Mouse (Mus musculus) limb, embryonic 14.5 days (tissue): ENCODE measurements at regions not wholly inside any gene's neighbourhood (a gene's known extent, or its start where the extent isn't known, plus 50 kb on each side); places are given as distances from the start of the nearest gene placed in this dataset.

Source experiments
- ATAC-seq: fragments of 200-750 bp; cut with Nextera tagmentation; 2 replicates; pipeline ENCODE4 v1.8.0; 2017; ENCODE audit warnings: low read depth, moderate number of reproducible peaks, moderate TSS enrichment; ENCODE audit not compliant: low FRiP score
- DNase-seq: peaks from one replicate; pipeline ENCODE4 v3.0.0-alpha.2; 2015; ENCODE audit warnings: low spot score
- H3K27ac ChIP-seq: fragments of 300-500 bp; sonication (generic); replicated peaks from 2 replicates; pipeline ENCODE4 v1.5.1; 2014; ENCODE audit warnings: low read depth, mild to moderate bottlenecking, low read length, moderate library complexity, mixed read lengths
- H3K27me3 ChIP-seq: fragments of 300-500 bp; sonication (generic); 2 replicates; pipeline ENCODE4 v1.6.1; 2014; ENCODE audit warnings: low read length, mixed read lengths; ENCODE audit not compliant: control insufficient read depth, insufficient read depth
- H3K36me3 ChIP-seq: fragments of 300-500 bp; sonication (generic); 2 replicates; pipeline ENCODE4 v1.6.1; 2014; ENCODE audit warnings: mild to moderate bottlenecking, low read length, moderate library complexity, mixed read lengths; ENCODE audit not compliant: control insufficient read depth, insufficient read depth
- H3K4me1 ChIP-seq: fragments of 300-500 bp; sonication (generic); 2 replicates; pipeline ENCODE4 v1.6.1; 2014; ENCODE audit warnings: antibody characterized with exemption, low read length, mixed read lengths; ENCODE audit not compliant: control insufficient read depth, insufficient read depth
- H3K4me2 ChIP-seq: fragments of 300-500 bp; sonication (generic); replicated peaks from 2 replicates; pipeline ENCODE4 v1.6.1; 2014; ENCODE audit warnings: low read depth, mild to moderate bottlenecking, low read length, moderate library complexity; ENCODE audit not compliant: severe bottlenecking
- H3K4me3 ChIP-seq: fragments of 300-500 bp; sonication (generic); replicated peaks from 2 replicates; pipeline ENCODE4 v1.5.1; 2014; ENCODE audit warnings: low read length
- H3K9ac ChIP-seq: fragments of 300-500 bp; sonication (generic); 2 replicates; pipeline ENCODE4 v1.6.1; 2014; ENCODE audit warnings: mild to moderate bottlenecking, low read depth, low read length, moderate library complexity; ENCODE audit not compliant: severe bottlenecking
- H3K9me3 ChIP-seq: fragments of 300-500 bp; sonication (generic); 2 replicates; pipeline ENCODE4 v1.6.1; 2016; ENCODE audit warnings: low read length; ENCODE audit not compliant: control insufficient read depth
- POLR2A ChIP-seq: fragments of 200-500 bp; IDR thresholded peaks from 2 replicates; pipeline ENCODE4 v1.8.0; 2012; ENCODE audit warnings: inconsistent platforms, mild to moderate bottlenecking, moderate library complexity, borderline replicate concordance; ENCODE audit not compliant: insufficient read depth, insufficient read length; ENCODE audit errors: extremely low read depth
- WGBS: fragments of 180-500 bp; shearing (Covaris S2); extraction: QIAGEN DNeasy Blood & Tissue Kit; methylation state at CpG from one replicate; pipeline ENCODE4 v1.1.7; 2014; 5-methylcytosine and 5-hydroxymethylcytosine counted together

DNA sequence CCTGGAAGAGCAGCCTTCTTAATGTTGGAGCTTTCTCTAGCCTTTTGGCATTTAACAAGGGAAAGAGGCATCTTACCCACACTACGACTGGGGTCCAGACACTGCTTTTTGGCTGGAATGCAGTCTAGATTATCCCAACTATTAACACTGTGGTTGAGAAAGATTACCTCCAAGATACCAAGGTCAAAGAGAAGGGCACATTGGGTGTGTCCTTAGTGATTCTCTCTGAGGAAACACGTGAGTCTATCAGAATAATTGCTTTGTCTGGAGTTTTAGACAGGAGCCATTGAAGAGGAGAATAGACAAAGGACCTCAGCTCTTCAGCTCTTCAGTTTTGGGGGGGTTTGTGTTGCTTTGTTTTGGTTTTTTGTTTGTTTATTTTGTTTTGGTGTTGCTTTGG, 234.0 kb upstream of the Mgmt start:
- Histone ChIP-seq H3K4me2 (no peak overlapping the region), H3K4me1 (peaks cover 6% of the 10 kb centered on the region), H3K9me3 (no peaks in the 10 kb centered on the region), H3K4me3 (no peak overlapping the region), H3K27ac (no peak overlapping the region), H3K36me3 (no peaks in the 10 kb centered on the region), H3K9ac (no peak overlapping the region), H3K27me3 (no peaks in the 10 kb centered on the region)
- no peak for TF ChIP-seq POLR2A
- DNase-seq, result no peak
- WGBS, result 62% methylated on average over 2 of the region's 2 CpGs
- ATAC-seq, result no peak

DNA sequence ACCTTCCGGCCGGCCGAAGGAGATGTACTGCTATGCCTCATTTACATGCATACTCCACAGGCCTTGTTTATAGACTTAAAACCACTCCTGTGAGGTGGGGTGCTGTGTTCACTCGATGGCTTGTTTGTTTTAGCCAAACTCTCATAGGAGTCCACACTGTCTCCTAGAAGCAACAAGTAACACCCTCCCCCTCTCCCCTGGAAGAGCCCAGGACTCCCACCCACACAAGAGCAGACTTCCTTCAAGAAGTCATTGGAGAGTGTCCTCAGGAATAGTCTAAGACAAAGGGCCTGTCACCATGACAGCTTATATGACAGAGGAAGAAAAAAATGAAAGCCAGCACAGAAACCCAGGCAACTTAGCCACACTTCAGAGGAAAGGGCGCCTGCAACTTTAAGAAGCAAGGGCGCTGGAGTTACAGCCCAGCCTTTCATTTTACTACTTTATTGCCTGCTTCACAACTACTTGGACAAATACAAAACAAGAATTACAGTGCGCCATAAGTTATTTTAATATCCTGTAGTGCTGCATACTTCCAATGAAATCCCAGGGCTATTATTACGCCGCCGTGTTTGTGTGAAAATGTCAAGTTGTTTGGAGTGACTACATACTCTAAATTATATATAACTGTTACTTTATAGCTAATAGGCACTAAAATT, 229.9 kb upstream of the Mgmt start:
- WGBS, result 44% methylated on average over 10 of the region's 10 CpGs
- TF ChIP-seq POLR2A, result no peak

GRCm38 (mm10) chr7:136665901-136666300, 228.5 kb upstream of the Mgmt start:
- H3K27me3 ChIP-seq, result no peaks in the 10 kb centered on the region
- no peak overlapping the region for H3K9ac ChIP-seq
- no peaks in the 10 kb centered on the region for H3K9me3 ChIP-seq
- no peak for TF ChIP-seq POLR2A
- WGBS, result 80% methylated on average over 2 of the region's 2 CpGs
- DNase-seq (no peak), ATAC-seq (no peak)
- peaks cover 6% of the 10 kb centered on the region for H3K4me1 ChIP-seq
- H3K27ac ChIP-seq, result no peak overlapping the region
- no peak overlapping the region for H3K4me2 ChIP-seq
- no peak overlapping the region for H3K4me3 ChIP-seq
- H3K36me3 ChIP-seq, result no peaks in the 10 kb centered on the region

More for the DNA sequence above, 229.9 kb upstream of the Mgmt start:
- DNase-seq, result peak; percentile 54
- no peaks in the 10 kb centered on the region for H3K27me3 ChIP-seq
- H3K9me3 ChIP-seq, result no peaks in the 10 kb centered on the region
- H3K9ac ChIP-seq, result no peak overlapping the region
- no peaks in the 10 kb centered on the region for H3K36me3 ChIP-seq
- H3K4me3 ChIP-seq, result no peak overlapping the region
- no peak for ATAC-seq
- H3K4me2 ChIP-seq, result no peak overlapping the region
- H3K4me1 ChIP-seq, result peaks cover 6% of the 10 kb centered on the region
- no peak overlapping the region; the same call in 1 of the 2 replicates for H3K27ac ChIP-seq

DNA sequence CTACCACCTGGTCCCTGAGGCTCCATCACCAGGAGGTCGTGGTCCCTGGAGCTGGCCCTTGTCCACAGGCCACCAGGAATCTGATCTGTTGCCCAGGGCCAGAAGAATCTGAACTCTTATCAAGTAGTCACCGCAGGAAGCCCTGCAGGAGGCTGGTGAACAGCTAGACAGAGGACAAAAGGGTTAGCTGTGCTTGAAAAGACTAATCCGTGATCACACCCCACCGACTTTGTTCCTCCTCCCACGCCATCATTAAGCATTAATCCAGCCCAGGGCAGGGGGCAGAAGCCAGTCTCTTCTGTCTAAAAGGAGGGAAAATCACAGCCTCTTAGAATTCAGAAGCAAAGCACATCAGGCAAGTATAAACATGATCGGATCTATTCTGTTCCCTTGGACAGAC, 227.7 kb upstream of the Mgmt start:
- Histone ChIP-seq H3K4me3 (no peak overlapping the region), H3K9ac (no peak overlapping the region)
- no peak for TF ChIP-seq POLR2A

DNA sequence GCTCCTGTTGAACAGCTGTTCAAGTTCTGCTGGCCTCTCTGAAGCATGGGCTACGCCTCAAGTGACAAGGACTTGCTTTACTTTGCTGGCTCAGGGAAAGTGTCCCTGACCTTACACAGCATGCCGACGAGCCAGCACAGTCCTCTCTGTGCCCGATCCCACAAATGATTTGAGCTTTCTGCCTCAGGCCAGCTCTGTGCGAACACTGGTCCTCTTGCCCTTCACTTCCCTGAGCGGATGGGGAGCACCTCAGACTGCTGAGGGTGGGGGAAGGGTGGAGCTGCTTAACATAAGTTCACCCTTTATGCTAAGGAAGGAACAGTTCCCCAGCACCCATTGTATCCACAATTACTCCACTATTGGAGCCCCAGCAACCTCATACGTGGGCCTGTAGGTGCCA, 223.7 kb upstream of the Mgmt start:
- no peaks in the 10 kb centered on the region for H3K36me3 ChIP-seq
- 69% methylated on average over 7 of the region's 7 CpGs for WGBS
- no peaks in the 10 kb centered on the region for H3K9me3 ChIP-seq
- no peak overlapping the region for H3K9ac ChIP-seq
- peaks cover 5% of the 10 kb centered on the region; the same call in 1 of the 2 replicates for H3K4me1 ChIP-seq
- H3K27ac ChIP-seq, result no peak overlapping the region
- DNase-seq (no peak), ATAC-seq (no peak)
- H3K4me3 ChIP-seq, result no peak overlapping the region
- peaks cover 10% of the 10 kb centered on the region; the same call in 1 of the 2 replicates for H3K27me3 ChIP-seq
- no peak overlapping the region for H3K4me2 ChIP-seq
- no peak for TF ChIP-seq POLR2A

More for the DNA sequence above, 227.7 kb upstream of the Mgmt start:
- WGBS, result 31% methylated on average over 6 of the region's 6 CpGs
- Histone ChIP-seq H3K9me3 (no peaks in the 10 kb centered on the region), H3K27me3 (no peaks in the 10 kb centered on the region), H3K4me2 (no peak overlapping the region), H3K27ac (no peak overlapping the region), H3K4me1 (peaks cover 6% of the 10 kb centered on the region), H3K36me3 (no peaks in the 10 kb centered on the region)
- DNase-seq, result no peak
- ATAC-seq, result no peak
